Mouse (Mus musculus) embryonic facial prominence, embryonic 10.5 days (tissue): Measurements from ENCODE around the gene Stmn3. TPM values are rescaled to one million over a fixed set of nuclear protein-coding genes. Genes with fewer than 3 reads are reported as not detected.

Experiments
- DNase-seq: peaks from one replicate; pipeline ENCODE4 v3.0.0-alpha.2; 2017; ENCODE audit warnings: low spot score
- H3K27ac ChIP-seq: fragments of 300-500 bp; sonication (generic); replicated peaks from 2 replicates; pipeline ENCODE4 v1.5.1; 2016; ENCODE audit warnings: mild to moderate bottlenecking
- H3K27me3 ChIP-seq: fragments of 300-500 bp; sonication (generic); replicated peaks from 2 replicates; pipeline ENCODE4 v1.6.1; 2016; ENCODE audit warnings: low read depth, mild to moderate bottlenecking; ENCODE audit not compliant: poor library complexity, severe bottlenecking
- H3K36me3 ChIP-seq: fragments of 300-500 bp; sonication (generic); replicated peaks from 2 replicates; pipeline ENCODE4 v1.6.1; 2016; ENCODE audit warnings: mild to moderate bottlenecking, moderate library complexity
- H3K4me1 ChIP-seq: fragments of 300-500 bp; sonication (generic); 2 replicates; pipeline ENCODE4 v1.6.1; 2016
- H3K4me3 ChIP-seq: fragments of 300-500 bp; sonication (generic); 2 replicates; pipeline ENCODE4 v1.5.1; 2016; ENCODE audit warnings: mild to moderate bottlenecking, moderate library complexity
- H3K9me3 ChIP-seq: fragments of 300-500 bp; sonication (generic); 2 replicates; pipeline ENCODE4 v1.6.1; 2016; ENCODE audit warnings: mild to moderate bottlenecking
- WGBS: fragments of 180-500 bp; shearing (Covaris S2); methylation state at CpG from one replicate; pipeline ENCODE4 v1.1.7; 2016; 5-methylcytosine and 5-hydroxymethylcytosine counted together
- polyA plus RNA-seq: library from polyadenylated mRNA; unstranded; fragments of >200 nt; fragmentation: Nextera tagmentation; extraction: Ambion mirVana; gene quantifications from 2 replicates; pipeline ENCODE4 v1.2.1, GENCODE M21; 2016

Stmn3 gene
- polyA plus RNA-seq, 1 experiment from 2014 or later = 53.7 TPM

GRCm38 (mm10) chr2:181276766-181277165 lies 37.5 kb downstream of the Stmn3 start:
- no peaks in the 10 kb centered on the region for H3K27me3 ChIP-seq
- H3K27ac ChIP-seq = no peak overlapping the region
- H3K4me1 ChIP-seq = no peaks in the 10 kb centered on the region
- peaks cover 86% of the 10 kb centered on the region for H3K36me3 ChIP-seq
- no peak for DNase-seq
- no peak overlapping the region for H3K4me3 ChIP-seq
- 94% methylated on average over 1 of the region's 1 CpGs for WGBS
- H3K9me3 ChIP-seq = no peaks in the 10 kb centered on the region

- Histone ChIP-seq H3K4me3 (no peak overlapping the region), H3K9me3 (no peaks in the 10 kb centered on the region), H3K36me3 (peaks cover 91% of the 10 kb centered on the region), H3K27ac (no peak overlapping the region), H3K4me1 (no peaks in the 10 kb centered on the region), H3K27me3 (no peaks in the 10 kb centered on the region)
- 86% methylated on average over 4 of the region's 4 CpGs for WGBS
- no peak for DNase-seq
These were observed 39.7 kb downstream of the Stmn3 start for GRCm38 (mm10) chr2:181274639-181275038.

- H3K27ac ChIP-seq = no peak overlapping the region
- no peak overlapping the region for H3K4me3 ChIP-seq
- H3K27me3 ChIP-seq = no peaks in the 10 kb centered on the region
- no peak for DNase-seq
- H3K4me1 ChIP-seq = no peaks in the 10 kb centered on the region
- H3K9me3 ChIP-seq = no peaks in the 10 kb centered on the region
- H3K36me3 ChIP-seq = peaks cover 93% of the 10 kb centered on the region
- 89% methylated on average over 2 of the region's 2 CpGs for WGBS
These were observed 40.5 kb downstream of the Stmn3 start for GRCm38 (mm10) chr2:181273829-181274228.

GRCm38 (mm10) chr2:181272092-181272491 lies 42.2 kb downstream of the Stmn3 start:
- H3K27ac ChIP-seq = no peak overlapping the region
- peaks cover 93% of the 10 kb centered on the region for H3K36me3 ChIP-seq

GRCm38 (mm10) chr2:181266839-181267238 lies 47.5 kb downstream of the Stmn3 start:
- Histone ChIP-seq H3K27ac (no peak overlapping the region), H3K27me3 (no peaks in the 10 kb centered on the region), H3K4me1 (no peaks in the 10 kb centered on the region), H3K36me3 (peaks cover 95% of the 10 kb centered on the region), H3K4me3 (no peak overlapping the region), H3K9me3 (no peaks in the 10 kb centered on the region)
- no peak for DNase-seq
- 91% methylated on average over 2 of the region's 2 CpGs for WGBS

More at GRCm38 (mm10) chr2:181272092-181272491, 42.2 kb downstream of the Stmn3 start:
- Histone ChIP-seq H3K4me1 (no peaks in the 10 kb centered on the region), H3K27me3 (no peaks in the 10 kb centered on the region), H3K4me3 (no peak overlapping the region), H3K9me3 (no peaks in the 10 kb centered on the region)
- 91% methylated on average over 2 of the region's 2 CpGs for WGBS
- no peak for DNase-seq

Other genes with a start within 250 kb of the Stmn3 start
- gene Kcnq2, start 179.2 kb downstream of the Stmn3 start, polyA plus RNA-seq = 1.8 and 1.9 TPM in 2 replicates
- gene Eef1a2, start 157.5 kb downstream of the Stmn3 start, polyA plus RNA-seq = 0.11 TPM in 1 of 2 replicates, not detected in the other
- gene Ppdpf, start 127.3 kb downstream of the Stmn3 start, polyA plus RNA-seq = 351 and 375 TPM in 2 replicates
- not detected in 2 replicates for gene Ptk6, start 111.7 kb downstream of the Stmn3 start, polyA plus RNA-seq
- 0.05 and 0.16 TPM in 2 replicates for gene Srms, start 101.3 kb downstream of the Stmn3 start, polyA plus RNA-seq
- 0.25 and 0.26 TPM in 2 replicates for gene Fndc11, start 94.5 kb downstream of the Stmn3 start, polyA plus RNA-seq
- gene Helz2, start 72.5 kb downstream of the Stmn3 start, polyA plus RNA-seq = 1.1 and 1.4 TPM in 2 replicates
- gene Gmeb2, start 26.5 kb downstream of the Stmn3 start, polyA plus RNA-seq = 18.7 and 20.2 TPM in 2 replicates
- 72.4 and 74.1 TPM in 2 replicates for gene Rtel1, start 5.2 kb upstream of the Stmn3 start, polyA plus RNA-seq
- gene Zgpat, start 50.4 kb upstream of the Stmn3 start, polyA plus RNA-seq = 46.9 and 51.8 TPM in 2 replicates
- 74.0 and 74.4 TPM in 2 replicates for gene Arfrp1, start 50.9 kb upstream of the Stmn3 start, polyA plus RNA-seq
- gene Lime1, start 65.6 kb upstream of the Stmn3 start, polyA plus RNA-seq = 25.7 and 30.7 TPM in 2 replicates
- gene Zbtb46, start 144.9 kb upstream of the Stmn3 start, polyA plus RNA-seq = 16.4 and 20.1 TPM in 2 replicates
- 0.11 and 0.16 TPM in 2 replicates for gene Abhd16b, start 178.7 kb upstream of the Stmn3 start, polyA plus RNA-seq
- 173 and 174 TPM in 2 replicates for gene Tpd52l2, start 182.6 kb upstream of the Stmn3 start, polyA plus RNA-seq
- gene Dnajc5, start 206.0 kb upstream of the Stmn3 start, polyA plus RNA-seq = 93.3 and 93.4 TPM in 2 replicates